Mouse (Mus musculus) embryonic facial prominence, embryonic 12.5 days (tissue): ENCODE results near the gene Ppp1cb. TPM values are rescaled to one million over a fixed set of nuclear protein-coding genes. Genes with fewer than 3 reads are reported as not detected.
"Not testable (repeated sequence)": the region's sequence is repeated elsewhere in the genome, so short reads cannot be mapped to it uniquely, and the experiment has no call there.

Experiments used
- ATAC-seq: fragments of 200-750 bp; cut with Nextera tagmentation; 2 replicates; pipeline ENCODE4 v1.8.0; 2017; ENCODE audit not compliant: insufficient number of reproducible peaks, insufficient read depth, low FRiP score, low TSS enrichment
- H3K27ac ChIP-seq: fragments of 300-500 bp; sonication (generic); 2 replicates; pipeline ENCODE4 v1.5.1; 2016; ENCODE audit warnings: mild to moderate bottlenecking
- H3K27me3 ChIP-seq: fragments of 300-500 bp; sonication (generic); 2 replicates; pipeline ENCODE4 v1.6.1; 2016; ENCODE audit warnings: mild to moderate bottlenecking, moderate library complexity
- H3K36me3 ChIP-seq: fragments of 300-500 bp; sonication (generic); 2 replicates; pipeline ENCODE4 v1.6.1; 2016; ENCODE audit warnings: mild to moderate bottlenecking
- H3K4me1 ChIP-seq: fragments of 300-500 bp; sonication (generic); 2 replicates; pipeline ENCODE4 v1.6.1; 2016
- H3K4me2 ChIP-seq: fragments of 300-500 bp; sonication (generic); replicated peaks from 2 replicates; pipeline ENCODE4 v1.6.1; 2016; ENCODE audit warnings: mild to moderate bottlenecking, moderate library complexity
- H3K4me3 ChIP-seq: fragments of 300-500 bp; sonication (generic); 2 replicates; pipeline ENCODE4 v1.5.1; 2016; ENCODE audit warnings: mild to moderate bottlenecking
- H3K9ac ChIP-seq: fragments of 300-500 bp; sonication (generic); 2 replicates; pipeline ENCODE4 v1.6.1; 2016; ENCODE audit warnings: mild to moderate bottlenecking, moderate library complexity
- H3K9me3 ChIP-seq: fragments of 300-500 bp; sonication (generic); 2 replicates; pipeline ENCODE4 v1.6.1; 2016; ENCODE audit warnings: mild to moderate bottlenecking, moderate library complexity
- WGBS: fragments of 180-500 bp; shearing (Covaris S2); methylation state at CpG from one replicate; pipeline ENCODE4 v1.1.7; 2016; 5-methylcytosine and 5-hydroxymethylcytosine counted together
- polyA plus RNA-seq: library from polyadenylated mRNA; unstranded; fragments of >200 nt; fragmentation: Nextera tagmentation; extraction: Ambion mirVana; gene quantifications from 2 replicates; pipeline ENCODE4 v1.2.1, GENCODE M21; 2016

Gene Ppp1cb
- polyA plus RNA-seq, 1 experiment from 2014 or later: 199 TPM

DNA sequence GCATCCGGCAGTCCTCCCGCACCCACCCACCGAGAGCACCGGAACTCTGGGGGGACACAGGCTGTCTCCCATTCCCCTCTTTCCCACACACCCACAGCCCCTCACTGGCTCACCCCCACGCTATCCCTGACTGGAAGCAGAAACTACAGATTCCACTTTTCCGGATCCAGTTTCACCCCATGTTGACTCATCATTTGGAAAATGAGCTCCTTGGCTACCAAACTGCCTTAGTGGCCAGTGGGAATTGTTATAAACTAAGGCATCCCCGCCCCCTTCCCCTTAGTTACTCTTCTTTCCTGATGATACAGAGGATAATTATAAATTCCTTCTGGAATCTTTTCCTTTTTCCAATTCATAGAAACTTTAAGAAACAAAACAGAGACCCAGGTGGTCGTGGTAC lies 34.2 kb upstream of the Ppp1cb start:
- no peak overlapping the region for H3K27ac ChIP-seq
- 0 out of 2 replicates have a peak, but pooled peaks cover 3% of the 10 kb centered on the region for H3K4me1 ChIP-seq
- H3K27me3 ChIP-seq: no peaks in the 10 kb centered on the region
- H3K36me3 ChIP-seq: no peaks in the 10 kb centered on the region
- no peak overlapping the region for H3K9ac ChIP-seq
- no peak overlapping the region for H3K4me2 ChIP-seq
- 82% methylated on average over 8 of the region's 8 CpGs for WGBS
- H3K4me3 ChIP-seq: no peak overlapping the region
- H3K9me3 ChIP-seq: no peaks in the 10 kb centered on the region
- no peak for ATAC-seq

DNA sequence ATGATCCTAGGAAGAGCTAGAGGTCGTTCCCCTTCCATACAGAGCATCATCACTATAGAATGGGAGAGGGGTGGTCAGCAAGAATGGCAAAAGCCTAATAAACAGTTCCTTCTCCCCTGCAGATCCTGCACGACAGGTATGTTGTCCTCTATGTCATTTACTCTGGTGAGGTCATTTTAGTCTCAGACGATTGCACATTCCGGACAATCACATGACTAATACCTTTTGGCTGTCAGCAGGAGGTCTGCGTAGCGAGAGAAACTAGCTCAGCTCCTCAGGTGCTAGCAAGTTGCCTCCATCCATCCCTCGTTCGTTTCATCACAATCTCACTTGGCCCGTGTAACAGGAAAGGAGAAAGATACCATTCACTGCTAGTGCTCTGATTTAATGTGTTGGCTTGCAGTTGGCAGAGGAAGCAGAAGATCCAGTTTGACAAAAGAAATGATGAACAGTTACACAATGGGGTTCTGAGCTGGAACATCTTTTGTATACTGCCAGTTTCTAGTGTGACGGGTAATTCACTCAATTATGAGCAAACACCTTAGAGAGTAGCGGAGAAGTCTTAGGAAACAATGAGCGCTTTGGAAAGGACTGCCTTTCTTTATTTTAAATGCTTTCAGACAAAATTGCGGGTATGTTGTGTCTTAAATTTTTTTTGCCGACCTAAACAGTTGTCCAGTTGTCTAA lies 33.0 kb upstream of the Ppp1cb start:
- Histone ChIP-seq H3K9ac (no peak overlapping the region), H3K4me3 (no peak overlapping the region), H3K4me1 (0 out of 2 replicates have a peak, but pooled peaks cover 3% of the 10 kb centered on the region), H3K4me2 (no peak overlapping the region), H3K27ac (no peak overlapping the region), H3K9me3 (no peaks in the 10 kb centered on the region), H3K27me3 (no peaks in the 10 kb centered on the region), H3K36me3 (no peaks in the 10 kb centered on the region)
- 77% methylated on average over 14 of the region's 14 CpGs for WGBS
- ATAC-seq: no peak

DNA sequence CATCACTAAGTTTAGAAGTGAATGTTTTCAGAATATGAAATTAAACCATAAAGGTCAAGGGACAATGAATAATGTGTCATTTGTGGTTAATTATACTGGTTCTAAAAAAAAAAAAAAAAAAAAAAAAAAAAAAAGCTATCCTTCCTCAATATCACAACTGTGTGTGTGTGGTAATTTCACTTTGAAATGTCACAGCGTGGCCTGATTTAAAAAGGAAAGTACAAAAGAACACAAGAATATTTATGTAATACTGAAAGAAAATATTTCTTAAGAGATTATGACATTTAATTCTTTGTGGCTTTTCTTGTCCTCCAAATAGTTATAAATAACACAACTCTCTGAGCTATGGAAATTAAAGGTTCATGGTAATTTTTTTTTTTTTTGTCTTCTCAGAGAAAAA lies 28.2 kb upstream of the Ppp1cb start:
- Histone ChIP-seq H3K9me3 (no peaks in the 10 kb centered on the region), H3K36me3 (no peaks in the 10 kb centered on the region), H3K27me3 (no peaks in the 10 kb centered on the region), H3K9ac (no peak overlapping the region), H3K4me2 (no peak overlapping the region), H3K4me1 (no peaks in the 10 kb centered on the region), H3K27ac (no peak overlapping the region), H3K4me3 (no peak overlapping the region)
- 95% methylated on average over 1 of the region's 1 CpGs for WGBS
- ATAC-seq: no peak

DNA sequence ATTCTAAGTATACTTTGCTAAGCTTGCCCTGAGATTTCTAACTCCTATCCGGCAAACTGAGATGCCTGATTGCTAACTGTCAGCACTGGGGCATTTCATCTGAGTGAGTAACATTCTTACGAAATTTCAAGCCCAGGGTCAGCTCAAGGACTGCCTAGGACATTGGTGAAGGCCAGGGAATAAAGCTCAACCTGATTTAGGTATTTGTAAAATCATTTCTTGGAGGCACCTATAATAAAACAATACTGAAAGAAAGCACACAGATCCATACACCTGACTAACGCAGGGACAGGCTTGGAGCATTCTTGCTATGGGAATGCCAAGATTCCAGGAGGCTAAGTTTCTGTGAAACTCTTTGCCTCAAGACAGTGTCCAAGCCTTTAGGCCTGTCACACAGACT lies 24.3 kb upstream of the Ppp1cb start:
- H3K36me3 ChIP-seq, ATAC-seq, H3K27me3 ChIP-seq, H3K27ac ChIP-seq, H3K4me3 ChIP-seq, H3K9ac ChIP-seq, H3K9me3 ChIP-seq, H3K4me1 ChIP-seq, H3K4me2 ChIP-seq: not testable (repeated sequence)
- WGBS: 87% methylated on average over 3 of the region's 3 CpGs

DNA sequence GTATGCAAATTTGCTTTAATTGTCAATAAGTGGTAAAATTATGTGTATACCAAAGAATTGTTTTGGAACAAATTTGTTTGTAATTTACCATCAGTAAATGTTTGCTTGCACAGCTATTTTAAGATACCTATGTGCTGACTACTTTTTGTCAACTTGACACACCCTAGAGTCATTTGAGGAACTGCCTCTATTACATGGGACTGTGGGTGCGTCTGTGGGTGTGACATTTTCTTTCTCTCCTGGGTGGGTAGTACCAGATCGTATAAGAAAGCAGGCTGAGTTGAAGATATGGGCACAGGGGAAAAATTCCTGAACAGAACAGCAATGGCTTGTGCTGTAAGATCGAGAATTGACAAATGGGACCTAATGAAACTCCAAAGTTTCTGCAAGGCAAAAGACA lies 23.0 kb upstream of the Ppp1cb start:
- Histone ChIP-seq H3K4me2 (no peak overlapping the region), H3K27ac (no peak overlapping the region), H3K4me1 (no peaks in the 10 kb centered on the region), H3K4me3 (no peak overlapping the region), H3K9ac (no peak overlapping the region), H3K36me3 (no peaks in the 10 kb centered on the region), H3K27me3 (no peaks in the 10 kb centered on the region), H3K9me3 (no peaks in the 10 kb centered on the region)
- ATAC-seq: no peak
- WGBS: 91% methylated on average over 3 of the region's 3 CpGs

DNA sequence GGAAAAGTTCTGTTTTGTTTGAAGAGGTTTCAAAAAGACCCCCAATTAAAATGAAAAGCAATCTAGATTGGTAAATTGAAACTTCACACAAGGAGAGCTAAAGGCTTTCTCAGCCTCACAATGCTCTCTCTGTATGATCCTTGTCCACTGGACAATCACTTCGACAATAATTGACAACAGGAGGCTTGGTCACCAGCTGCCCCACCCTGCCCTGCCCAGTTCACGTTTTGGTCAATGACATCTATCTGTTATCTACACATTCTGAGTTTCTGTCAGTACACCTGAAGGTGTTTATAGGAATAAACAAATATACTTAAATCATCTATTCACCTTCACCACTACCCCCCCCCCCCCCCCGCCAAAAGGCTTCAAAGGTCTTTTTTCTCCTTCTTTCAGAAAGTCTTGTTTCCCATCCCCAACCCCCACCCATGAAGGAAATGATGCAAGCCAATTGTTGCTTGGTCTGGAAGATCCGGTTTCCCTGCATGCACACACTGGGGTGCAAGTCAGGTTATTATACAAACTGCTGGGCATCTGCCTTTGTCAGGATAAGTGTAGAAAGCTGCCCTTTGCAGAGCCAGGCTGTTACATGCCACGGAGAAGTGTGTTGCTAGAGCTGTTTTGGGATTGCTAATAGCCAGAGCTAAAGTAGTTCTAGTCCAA lies 20.6 kb upstream of the Ppp1cb start:
- no peak overlapping the region for H3K9ac ChIP-seq
- 32% methylated on average over 5 of the region's 5 CpGs for WGBS
- no peaks in the 10 kb centered on the region for H3K36me3 ChIP-seq
- H3K27me3 ChIP-seq: no peaks in the 10 kb centered on the region
- no peak overlapping the region for H3K4me3 ChIP-seq
- no peak for ATAC-seq
- no peak overlapping the region for H3K27ac ChIP-seq
- H3K9me3 ChIP-seq: no peaks in the 10 kb centered on the region
- H3K4me2 ChIP-seq: no peak overlapping the region
- no peaks in the 10 kb centered on the region for H3K4me1 ChIP-seq

DNA sequence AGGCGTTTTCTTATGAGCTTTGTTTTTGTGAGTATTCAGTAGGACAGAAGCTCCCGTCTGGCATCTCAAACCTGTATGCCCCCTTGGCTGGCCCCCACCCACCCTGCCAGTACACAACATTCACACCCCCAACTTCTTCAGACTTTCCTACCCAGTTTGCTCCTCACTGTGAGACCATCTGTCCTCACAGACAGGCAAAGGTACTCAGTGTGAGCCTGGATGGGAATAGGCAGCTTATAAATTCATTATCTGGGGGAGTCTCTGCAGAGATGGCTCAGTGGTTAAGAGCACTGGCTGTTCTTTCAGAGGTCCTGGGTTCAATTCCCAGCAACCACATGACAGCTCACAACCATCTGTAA lies 20.1 kb upstream of the Ppp1cb start:
- no peak for ATAC-seq
- no peaks in the 10 kb centered on the region for H3K27me3 ChIP-seq
- H3K4me3 ChIP-seq: no peak overlapping the region
- no peaks in the 10 kb centered on the region for H3K9me3 ChIP-seq
- H3K36me3 ChIP-seq: no peaks in the 10 kb centered on the region
- 70% methylated on average over 2 of the region's 2 CpGs for WGBS
- no peak overlapping the region for H3K4me2 ChIP-seq
- H3K4me1 ChIP-seq: no peaks in the 10 kb centered on the region
- H3K9ac ChIP-seq: no peak overlapping the region
- no peak overlapping the region for H3K27ac ChIP-seq

DNA sequence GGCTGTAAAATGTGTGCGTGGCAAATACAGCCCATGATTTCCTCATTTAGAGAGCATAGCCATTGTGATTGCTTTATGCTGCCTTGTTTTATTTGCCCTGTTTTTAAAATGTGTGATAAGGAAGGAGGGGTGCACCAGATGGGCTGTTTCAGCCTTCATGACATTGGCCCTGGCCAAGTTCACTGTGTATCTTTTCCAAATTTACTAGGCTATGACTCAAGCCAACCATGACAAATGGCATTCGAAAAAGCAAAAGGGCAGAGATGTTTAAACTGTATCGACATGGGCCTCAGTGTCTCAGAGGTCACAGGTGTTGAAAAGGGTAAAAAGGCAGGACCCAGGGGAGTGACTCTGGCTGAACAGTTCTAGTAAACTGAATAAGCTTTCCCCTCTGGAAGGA lies 17.3 kb upstream of the Ppp1cb start:
- Histone ChIP-seq H3K9me3 (no peaks in the 10 kb centered on the region), H3K27ac (no peak overlapping the region), H3K9ac (no peak overlapping the region), H3K4me2 (no peak overlapping the region), H3K4me1 (no peaks in the 10 kb centered on the region), H3K27me3 (no peaks in the 10 kb centered on the region), H3K36me3 (no peaks in the 10 kb centered on the region), H3K4me3 (no peak overlapping the region)
- no peak for ATAC-seq
- WGBS: 63% methylated on average over 3 of the region's 3 CpGs

DNA sequence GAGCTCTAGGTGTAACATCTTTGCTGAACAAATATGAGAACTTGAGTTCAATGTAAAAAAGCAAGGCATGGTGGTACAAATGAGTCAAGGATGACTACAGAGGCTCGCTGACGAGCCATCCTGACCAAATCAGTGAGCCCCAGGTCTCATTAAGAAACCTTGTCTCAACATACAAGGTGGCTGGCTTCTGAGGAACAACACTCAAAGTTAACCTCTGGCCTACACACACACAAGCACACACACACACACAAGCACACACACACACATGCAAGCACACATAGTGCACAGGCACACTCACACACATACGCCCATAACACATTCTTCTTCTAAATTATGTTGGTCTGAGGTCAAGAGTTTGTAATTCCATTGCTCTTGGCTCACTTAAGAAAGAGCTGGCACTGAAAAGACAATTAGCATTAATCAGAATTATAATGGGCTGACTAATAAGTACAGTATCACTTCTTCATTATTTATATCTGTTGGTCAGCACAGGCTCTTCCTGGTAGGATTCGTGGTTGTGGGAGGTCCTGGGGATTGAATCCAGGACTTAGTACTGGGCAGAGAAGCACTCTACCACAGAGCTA lies 16.6 kb upstream of the Ppp1cb start:
- Histone ChIP-seq H3K4me1 (no peaks in the 10 kb centered on the region), H3K36me3 (no peaks in the 10 kb centered on the region), H3K4me3 (no peak overlapping the region), H3K4me2 (no peak overlapping the region), H3K9ac (no peak overlapping the region), H3K27ac (no peak overlapping the region), H3K9me3 (no peaks in the 10 kb centered on the region), H3K27me3 (no peaks in the 10 kb centered on the region)
- WGBS: 83% methylated on average over 4 of the region's 4 CpGs
- no peak for ATAC-seq

DNA sequence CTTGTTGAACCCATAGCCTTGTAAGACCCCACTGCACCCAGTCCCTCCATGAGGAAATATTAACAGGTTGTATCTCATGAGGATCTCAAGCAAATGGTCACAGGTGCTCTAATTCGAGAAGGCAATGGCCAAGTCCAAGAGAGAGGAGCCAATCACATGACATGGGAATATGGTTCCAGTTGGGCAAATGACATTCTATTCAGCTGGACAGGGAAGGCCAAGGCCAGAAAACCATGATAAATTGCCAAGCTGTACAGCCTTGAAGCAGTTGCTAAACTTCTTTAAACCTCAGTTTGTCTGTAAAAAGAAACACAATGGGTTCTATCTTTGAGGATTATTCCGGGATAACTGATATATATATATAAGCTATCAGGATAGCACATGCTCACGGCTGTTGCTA lies 14.7 kb upstream of the Ppp1cb start:
- no peak overlapping the region for H3K4me3 ChIP-seq
- no peak overlapping the region for H3K27ac ChIP-seq
- no peak for ATAC-seq
- H3K27me3 ChIP-seq: no peaks in the 10 kb centered on the region
- H3K4me1 ChIP-seq: no peaks in the 10 kb centered on the region
- H3K9me3 ChIP-seq: no peaks in the 10 kb centered on the region
- WGBS: 86% methylated on average over 3 of the region's 3 CpGs
- H3K4me2 ChIP-seq: no peak overlapping the region
- H3K9ac ChIP-seq: no peak overlapping the region
- H3K36me3 ChIP-seq: no peaks in the 10 kb centered on the region

DNA sequence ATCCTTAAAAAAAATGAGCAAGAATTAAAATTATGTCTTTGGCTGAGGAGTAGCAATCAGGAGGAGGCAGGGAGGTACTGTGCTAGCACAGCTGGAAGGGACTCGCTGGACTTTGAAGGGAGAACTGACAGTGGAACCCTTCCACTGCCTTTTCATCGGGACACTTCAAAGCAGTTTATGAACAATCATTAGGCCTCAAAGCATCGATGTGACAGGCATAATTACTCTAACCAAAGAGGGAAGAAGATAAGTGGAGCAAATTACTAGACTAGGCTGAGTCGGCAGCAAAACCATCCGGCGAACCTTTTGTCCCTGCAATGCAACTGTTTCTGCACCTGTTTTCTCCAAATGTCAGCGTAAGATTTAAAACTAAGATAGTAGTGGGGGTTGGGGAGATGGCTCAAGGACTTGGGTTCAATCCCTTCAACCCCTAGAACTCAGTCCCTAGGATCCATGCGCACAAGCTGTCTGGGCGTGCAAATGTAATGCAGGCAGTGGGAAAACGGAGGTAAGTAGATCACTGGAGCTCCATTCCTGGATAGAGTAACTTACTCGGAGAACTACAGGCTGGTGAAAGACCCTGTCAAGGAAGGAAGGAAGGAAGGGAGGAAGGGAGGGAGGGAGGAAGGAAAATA lies 13.2 kb upstream of the Ppp1cb start:
- Histone ChIP-seq H3K4me2 (no peak overlapping the region), H3K4me3 (no peak overlapping the region), H3K27ac (no peak overlapping the region), H3K4me1 (no peaks in the 10 kb centered on the region), H3K9ac (no peak overlapping the region), H3K27me3 (no peaks in the 10 kb centered on the region), H3K36me3 (no peaks in the 10 kb centered on the region), H3K9me3 (no peaks in the 10 kb centered on the region)
- ATAC-seq: no peak
- 48% methylated on average over 11 of the region's 11 CpGs for WGBS

DNA sequence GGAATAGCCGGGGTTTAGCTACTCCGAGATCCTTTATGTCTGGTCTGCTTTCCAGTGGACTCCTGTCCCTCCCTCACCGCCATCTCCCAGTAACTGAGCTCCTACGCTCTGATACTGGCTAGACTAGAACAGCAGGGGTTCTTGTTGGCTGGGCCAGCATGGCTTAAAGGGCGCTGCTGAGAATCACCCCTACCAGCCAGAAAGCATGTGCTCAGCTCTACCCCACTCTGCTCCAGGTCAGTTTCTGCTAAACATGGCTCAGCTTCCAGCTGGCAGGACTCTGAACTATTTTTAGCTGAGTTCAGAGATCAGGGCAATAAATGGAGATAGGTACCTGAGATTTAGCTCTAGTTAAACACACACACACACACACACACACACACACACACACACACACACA lies 12.2 kb upstream of the Ppp1cb start:
- H3K36me3 ChIP-seq: no peaks in the 10 kb centered on the region
- no peak overlapping the region for H3K4me3 ChIP-seq
- ATAC-seq: no peak
- no peak overlapping the region for H3K9ac ChIP-seq
- H3K27me3 ChIP-seq: no peaks in the 10 kb centered on the region
- WGBS: 46% methylated on average over 5 of the region's 5 CpGs
- H3K4me2 ChIP-seq: no peak overlapping the region
- H3K9me3 ChIP-seq: no peaks in the 10 kb centered on the region
- no peak overlapping the region for H3K27ac ChIP-seq
- H3K4me1 ChIP-seq: no peaks in the 10 kb centered on the region
